ENCODE assay signal across 18 mouse cellular contexts in genomic region chr6:113896023-113896422, GRCm38 (mm10).
"Had no signal": no experiment of that assay in that cellular context is flagged by ENCODE, and none has a peak within 500 bp of the region (broad histone marks: within the 10 kb centered on the region; RNA-seq: fewer than 3 reads in every experiment).

No protein-coding gene starts in this region.

- H3K9me3 ChIP-seq: midbrain, embryonic 10.5 days; midbrain, embryonic 12.5 days; neural tube, embryonic 13.5 days; neural tube, embryonic 15.5 days had no signal

- H3K9ac ChIP-seq: lung, embryonic 14.5 days; midbrain, embryonic 12.5 days; neural tube, embryonic 13.5 days; neural tube, embryonic 15.5 days had no signal

- DNase-seq: lung, embryonic 14.5 days; lung, postnatal 10 days; lung, postnatal 4 days; midbrain, embryonic 14.5 days; retina, postnatal 1 day; right cerebral cortex, adult 18-20 months; right cerebral cortex, postnatal 25 days; right cerebral cortex, postnatal 4 days; spleen, adult 18-20 months; thymus, adult 18-20 months; thymus, postnatal 14 days; thymus, postnatal 36 days had no signal

- H3K4me3 ChIP-seq: midbrain, embryonic 10.5 days; midbrain, embryonic 12.5 days; myocyte; neural tube, embryonic 13.5 days; neural tube, embryonic 15.5 days had no signal

- H3K4me2 ChIP-seq: lung, embryonic 14.5 days; midbrain, embryonic 12.5 days; neural tube, embryonic 13.5 days; neural tube, embryonic 15.5 days had no signal

- H3K36me3 ChIP-seq: midbrain, embryonic 10.5 days; midbrain, embryonic 12.5 days; neural tube, embryonic 13.5 days; neural tube, embryonic 15.5 days had no signal

- H3K27ac ChIP-seq: midbrain, embryonic 10.5 days; midbrain, embryonic 12.5 days; neural tube, embryonic 13.5 days; neural tube, embryonic 15.5 days had no signal

- ATAC-seq: midbrain, embryonic 16.5 days had no signal
